Mouse (Mus musculus): Measurements from ENCODE around the gene Ugt1a6a. TPM values are rescaled to one million over a fixed set of nuclear protein-coding genes. Genes with fewer than 3 reads are reported as not detected.

Ugt1a6a gene
- total and polyA plus RNA-seq, 2 experiments, result 55.4 to 106 TPM

DNA sequence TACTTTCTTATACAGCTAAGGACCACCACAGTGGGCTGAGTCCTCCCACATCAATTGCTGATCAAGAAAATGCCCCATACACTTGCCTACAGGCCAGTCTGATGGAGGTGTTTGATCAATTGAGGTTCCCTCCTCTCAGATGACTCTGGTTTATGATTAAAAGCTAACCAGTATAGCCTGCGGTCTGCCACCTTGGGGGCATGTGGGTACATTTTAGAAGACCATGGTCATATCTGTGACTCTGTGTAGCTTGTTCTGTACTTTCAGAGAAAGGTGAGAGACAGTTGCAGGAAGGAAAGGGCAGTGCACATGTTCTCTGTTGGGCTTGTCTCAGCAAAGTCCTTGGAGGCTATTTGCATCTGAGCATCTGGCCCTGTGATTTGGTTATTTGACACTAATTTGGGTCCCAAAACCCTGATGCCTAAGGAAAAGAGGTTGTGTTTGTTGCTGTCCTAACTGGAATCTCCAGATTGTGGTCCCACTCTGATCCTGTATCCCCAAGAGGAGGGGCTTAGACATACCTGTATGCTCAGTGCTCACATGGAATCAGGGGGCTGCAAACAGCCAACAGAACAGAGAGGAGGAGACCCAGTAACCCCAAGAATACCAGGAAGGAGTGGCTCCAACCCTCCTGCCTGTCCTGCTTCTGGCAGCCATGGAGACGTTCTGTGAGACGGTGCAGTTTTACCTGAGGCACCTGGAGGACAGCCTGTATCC is 98.2 kb downstream of the Ugt1a6a start:
- Histone ChIP-seq H3K36me3 (ENCODE audit: control insufficient read depth, insufficient read depth, low read length) (no peaks in the 10 kb centered on the region), H3K27ac (replicated peaks; ENCODE audit: insufficient read depth, low read depth, low read length) (no peak overlapping the region), H3K27me3 (ENCODE audit: control insufficient read depth, insufficient read depth, low read length) (no peaks in the 10 kb centered on the region), H3K4me3 (ENCODE audit: insufficient read depth, low read depth, low read length) (no peak overlapping the region), H3K79me2 (ENCODE audit: control insufficient read depth, insufficient read depth, low read length) (no peaks in the 10 kb centered on the region), H3K9ac (ENCODE audit: low read depth, low read length) (no peak overlapping the region), H3K4me1 (ENCODE audit: control insufficient read depth, insufficient read depth, low read length) (no peaks in the 10 kb centered on the region)
- no peak for TF ChIP-seq POLR2A (IDR thresholded peaks at IDR 0.05; ENCODE audit: extremely low read depth, insufficient read depth, low read length)
- TF ChIP-seq CTCF (IDR thresholded peaks at IDR 0.05; ENCODE audit: low read depth, low read length), result no peak
- DNase-seq (ENCODE audit: extremely low read depth, low read depth, low spot score), result no peak
- 52% methylated on average over 3 of the region's 3 CpGs for WGBS

- Histone ChIP-seq H3K4me3 (ENCODE audit: insufficient read depth, low read depth, low read length) (no peak overlapping the region), H3K9ac (ENCODE audit: low read depth, low read length) (no peak overlapping the region), H3K36me3 (ENCODE audit: control insufficient read depth, insufficient read depth, low read length) (no peaks in the 10 kb centered on the region), H3K4me1 (ENCODE audit: control insufficient read depth, insufficient read depth, low read length) (no peaks in the 10 kb centered on the region), H3K27me3 (ENCODE audit: control insufficient read depth, insufficient read depth, low read length) (no peaks in the 10 kb centered on the region), H3K27ac (replicated peaks; ENCODE audit: insufficient read depth, low read depth, low read length) (no peak overlapping the region), H3K79me2 (ENCODE audit: control insufficient read depth, insufficient read depth, low read length) (no peaks in the 10 kb centered on the region)
- WGBS, result 71% methylated on average over 14 of the region's 14 CpGs
- TF ChIP-seq CTCF (IDR thresholded peaks at IDR 0.05; ENCODE audit: low read depth, low read length) (no peak), POLR2A (IDR thresholded peaks at IDR 0.05; ENCODE audit: extremely low read depth, insufficient read depth, low read length) (no peak)
- no peak for DNase-seq (ENCODE audit: extremely low read depth, low read depth, low spot score)
These were observed 99.0 kb downstream of the Ugt1a6a start for GRCm38 (mm10) chr1:88233421-88234247.

DNA sequence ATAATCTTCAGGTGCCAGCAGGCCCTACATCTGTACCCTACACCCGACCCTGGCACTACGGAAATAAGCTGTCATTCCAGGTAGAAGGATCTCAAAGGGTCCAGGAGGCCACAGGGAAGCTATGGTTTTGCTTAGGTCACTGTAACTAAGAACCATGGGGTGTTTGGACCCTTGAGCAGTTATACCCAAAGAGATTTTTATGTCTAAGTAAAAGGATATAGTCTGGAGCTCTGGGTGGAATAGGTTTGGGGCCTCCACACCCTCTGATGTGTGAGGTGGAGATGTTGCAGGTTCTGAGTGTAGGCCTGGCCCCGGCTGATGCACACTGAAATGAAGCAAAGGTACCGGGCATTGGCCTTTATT is 99.6 kb downstream of the Ugt1a6a start:
- no peak overlapping the region for H3K9ac ChIP-seq (ENCODE audit: low read depth, low read length)
- H3K4me1 ChIP-seq (ENCODE audit: control insufficient read depth, insufficient read depth, low read length), result no peaks in the 10 kb centered on the region
- no peak overlapping the region for H3K4me3 ChIP-seq (ENCODE audit: insufficient read depth, low read depth, low read length)
- TF ChIP-seq POLR2A (IDR thresholded peaks at IDR 0.05; ENCODE audit: extremely low read depth, insufficient read depth, low read length) (no peak), CTCF (IDR thresholded peaks at IDR 0.05; ENCODE audit: low read depth, low read length) (no peak)
- H3K27ac ChIP-seq (replicated peaks; ENCODE audit: insufficient read depth, low read depth, low read length), result no peak overlapping the region
- no peaks in the 10 kb centered on the region for H3K36me3 ChIP-seq (ENCODE audit: control insufficient read depth, insufficient read depth, low read length)
- H3K27me3 ChIP-seq (ENCODE audit: control insufficient read depth, insufficient read depth, low read length), result no peaks in the 10 kb centered on the region
- no peak for DNase-seq (ENCODE audit: extremely low read depth, low read depth, low spot score)
- no peaks in the 10 kb centered on the region for H3K79me2 ChIP-seq (ENCODE audit: control insufficient read depth, insufficient read depth, low read length)
- WGBS, result 69% methylated on average over 4 of the region's 4 CpGs

DNA sequence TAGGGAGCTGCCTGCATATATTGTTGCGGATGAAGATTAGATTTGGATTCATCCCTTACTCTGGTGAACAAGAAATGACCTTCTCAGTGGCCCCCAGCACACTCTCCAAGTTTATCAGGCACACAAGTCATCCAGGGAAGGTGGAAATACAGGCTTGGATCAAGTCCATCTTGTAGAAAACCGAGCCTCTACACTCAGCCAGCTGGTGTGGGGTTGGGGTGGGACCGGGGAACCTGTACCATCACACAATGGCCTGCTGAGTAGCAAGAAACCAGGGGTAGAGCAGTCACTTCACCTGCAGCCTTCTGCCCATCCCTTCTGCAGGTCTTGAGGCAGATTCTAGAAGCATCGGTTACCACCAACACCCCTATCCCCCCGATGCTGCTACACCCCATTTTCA is 100.0 kb downstream of the Ugt1a6a start:
- WGBS, result 51% methylated on average over 5 of the region's 5 CpGs
- no peak overlapping the region for H3K4me3 ChIP-seq (ENCODE audit: insufficient read depth, low read depth, low read length)

GRCm38 (mm10) chr1:88235046-88235893 is 100.7 kb downstream of the Ugt1a6a start:
- Histone ChIP-seq H3K9ac (ENCODE audit: low read depth, low read length) (no peak overlapping the region), H3K79me2 (ENCODE audit: control insufficient read depth, insufficient read depth, low read length) (no peaks in the 10 kb centered on the region), H3K4me3 (ENCODE audit: insufficient read depth, low read depth, low read length) (no peak overlapping the region), H3K36me3 (ENCODE audit: control insufficient read depth, insufficient read depth, low read length) (no peaks in the 10 kb centered on the region), H3K4me1 (ENCODE audit: control insufficient read depth, insufficient read depth, low read length) (no peaks in the 10 kb centered on the region), H3K27ac (replicated peaks; ENCODE audit: insufficient read depth, low read depth, low read length) (no peak overlapping the region), H3K27me3 (ENCODE audit: control insufficient read depth, insufficient read depth, low read length) (no peaks in the 10 kb centered on the region)
- DNase-seq (ENCODE audit: extremely low read depth, low read depth, low spot score), result no peak
- WGBS, result 66% methylated on average over 11 of the region's 11 CpGs
- TF ChIP-seq POLR2A (IDR thresholded peaks at IDR 0.05; ENCODE audit: extremely low read depth, insufficient read depth, low read length) (no peak), CTCF (IDR thresholded peaks at IDR 0.05; ENCODE audit: low read depth, low read length) (no peak)

More for the DNA sequence above, 100.0 kb downstream of the Ugt1a6a start:
- no peak for TF ChIP-seq CTCF (IDR thresholded peaks at IDR 0.05; ENCODE audit: low read depth, low read length)
- TF ChIP-seq POLR2A (IDR thresholded peaks at IDR 0.05; ENCODE audit: extremely low read depth, insufficient read depth, low read length), result no peak
- Histone ChIP-seq H3K27me3 (ENCODE audit: control insufficient read depth, insufficient read depth, low read length) (no peaks in the 10 kb centered on the region), H3K4me1 (ENCODE audit: control insufficient read depth, insufficient read depth, low read length) (no peaks in the 10 kb centered on the region), H3K79me2 (ENCODE audit: control insufficient read depth, insufficient read depth, low read length) (no peaks in the 10 kb centered on the region), H3K36me3 (ENCODE audit: control insufficient read depth, insufficient read depth, low read length) (no peaks in the 10 kb centered on the region), H3K27ac (replicated peaks; ENCODE audit: insufficient read depth, low read depth, low read length) (no peak overlapping the region), H3K9ac (ENCODE audit: low read depth, low read length) (no peak overlapping the region)
- DNase-seq (ENCODE audit: extremely low read depth, low read depth, low spot score), result no peak
